Mouse (Mus musculus) G1E-ER4 (cell line): ENCODE results near the gene Slc25a10. TPM values are rescaled to one million over a fixed set of nuclear protein-coding genes. Genes with fewer than 3 reads are reported as not detected.

ENCODE experiments used
- GATA1 ChIP-seq: IDR thresholded peaks from one replicate; pipeline ENCODE4 v1.8.0; 2012; ENCODE audit warnings: low read length, inconsistent platforms
- polyA plus RNA-seq: library from polyadenylated mRNA; stranded (reverse); fragments of >175 nt; gene quantifications from 2 replicates; pipeline ENCODE4 v1.2.3, GENCODE M21; 2012

The Slc25a10 gene
- polyA plus RNA-seq, 1 experiment, result 83.7 TPM

GRCm38 (mm10) chr11:120547469-120547868 lies 55.8 kb downstream of the Slc25a10 start:
- no peak for TF ChIP-seq GATA1

- no peak for TF ChIP-seq GATA1
Observed at GRCm38 (mm10) chr11:120548214-120548613, 56.6 kb downstream of the Slc25a10 start.

- no peak for TF ChIP-seq GATA1
Observed at GRCm38 (mm10) chr11:120548786-120549167, 57.1 kb downstream of the Slc25a10 start.

Other genes with a start within 250 kb of the Slc25a10 start
- 103 and 191 TPM in 2 replicates for gene Actg1, start 143.3 kb upstream of the Slc25a10 start, polyA plus RNA-seq
- not detected in 2 replicates for gene Fscn2, start 130.3 kb upstream of the Slc25a10 start, polyA plus RNA-seq
- gene Faap100, start 113.1 kb upstream of the Slc25a10 start, polyA plus RNA-seq, result 28.1 and 30.6 TPM in 2 replicates
- 55.2 and 115 TPM in 2 replicates for gene Nploc4, start 54.1 kb upstream of the Slc25a10 start, polyA plus RNA-seq
- gene Tspan10, start 49.2 kb upstream of the Slc25a10 start, polyA plus RNA-seq, result not detected in 2 replicates
- gene Pde6g, start 38.3 kb upstream of the Slc25a10 start, polyA plus RNA-seq, result 0.17 and 0.31 TPM in 2 replicates
- gene Oxld1, start 33.8 kb upstream of the Slc25a10 start, polyA plus RNA-seq, result 20.5 and 22.7 TPM in 2 replicates
- gene Ccdc137, start 33.7 kb upstream of the Slc25a10 start, polyA plus RNA-seq, result 50.2 and 76.0 TPM in 2 replicates
- 26.9 and 44.9 TPM in 2 replicates for gene Arl16, start 24.2 kb upstream of the Slc25a10 start, polyA plus RNA-seq
- 600 and 743 TPM in 2 replicates for gene Mrpl12, start 7.2 kb upstream of the Slc25a10 start, polyA plus RNA-seq
- not detected in 2 replicates for gene Gcgr, start 38.9 kb downstream of the Slc25a10 start, polyA plus RNA-seq
- 170 and 215 TPM in 2 replicates for gene Mcrip1, start 57.9 kb downstream of the Slc25a10 start, polyA plus RNA-seq
- gene Ppp1r27, start 59.3 kb downstream of the Slc25a10 start, polyA plus RNA-seq, result not detected in 2 replicates
- gene P4hb, start 81.4 kb downstream of the Slc25a10 start, polyA plus RNA-seq, result 559 and 642 TPM in 2 replicates
- 1,177 and 1,217 TPM in 2 replicates for gene Arhgdia, start 89.8 kb downstream of the Slc25a10 start, polyA plus RNA-seq
- gene Alyref, start 106.5 kb downstream of the Slc25a10 start, polyA plus RNA-seq, result 539 and 588 TPM in 2 replicates
- gene Anapc11, start 106.6 kb downstream of the Slc25a10 start, polyA plus RNA-seq, result 200 and 289 TPM in 2 replicates
- gene Npb, start 116.6 kb downstream of the Slc25a10 start, polyA plus RNA-seq, result 1.7 and 2.3 TPM in 2 replicates
- gene Pcyt2, start 126.1 kb downstream of the Slc25a10 start, polyA plus RNA-seq, result 149 and 196 TPM in 2 replicates
- gene Sirt7, start 133.4 kb downstream of the Slc25a10 start, polyA plus RNA-seq, result 108 and 170 TPM in 2 replicates
- gene Mafg, start 141.8 kb downstream of the Slc25a10 start, polyA plus RNA-seq, result 44.0 and 52.0 TPM in 2 replicates
- gene Pycr1, start 151.9 kb downstream of the Slc25a10 start, polyA plus RNA-seq, result 1.8 and 3.2 TPM in 2 replicates
- gene Myadml2, start 156.3 kb downstream of the Slc25a10 start, polyA plus RNA-seq, result not detected in 2 replicates
- gene Notum, start 169.3 kb downstream of the Slc25a10 start, polyA plus RNA-seq, result not detected in 2 replicates
- gene Aspscr1, start 181.1 kb downstream of the Slc25a10 start, polyA plus RNA-seq, result 215 and 275 TPM in 2 replicates
- gene Cenpx, start 221.9 kb downstream of the Slc25a10 start, polyA plus RNA-seq, result 42.0 and 251 TPM in 2 replicates
- gene Lrrc45, start 222.1 kb downstream of the Slc25a10 start, polyA plus RNA-seq, result 28.7 and 33.4 TPM in 2 replicates
- 1.6 and 2.7 TPM in 2 replicates for gene Rac3, start 229.6 kb downstream of the Slc25a10 start, polyA plus RNA-seq
- gene Dcxr, start 235.4 kb downstream of the Slc25a10 start, polyA plus RNA-seq, result 28.9 and 50.8 TPM in 2 replicates
- not detected in 2 replicates for gene Cbr2, start 240.3 kb downstream of the Slc25a10 start, polyA plus RNA-seq